Mouse (Mus musculus) stomach, postnatal 0 days (tissue): Measurements from ENCODE around the gene Anp32a. TPM values are rescaled to one million over a fixed set of nuclear protein-coding genes. Genes with fewer than 3 reads are reported as not detected.

Experiments
- ATAC-seq: fragments of 200-750 bp; cut with Nextera tagmentation; 2 replicates; pipeline ENCODE4 v1.8.0; 2017; ENCODE audit not compliant: low FRiP score, low TSS enrichment
- DNase-seq: peaks from one replicate; pipeline ENCODE4 v3.0.0-alpha.2; 2016; ENCODE audit warnings: low spot score
- H3K27ac ChIP-seq: fragments of 300-500 bp; sonication (generic); replicated peaks from 2 replicates; pipeline ENCODE4 v1.5.1; 2014; ENCODE audit warnings: mild to moderate bottlenecking, control low read depth
- H3K27me3 ChIP-seq: fragments of 300-500 bp; sonication (generic); 2 replicates; pipeline ENCODE4 v1.6.1; 2014; ENCODE audit warnings: low read length; ENCODE audit not compliant: control insufficient read depth, insufficient read depth
- H3K36me3 ChIP-seq: fragments of 300-500 bp; sonication (generic); 2 replicates; pipeline ENCODE4 v1.6.1; 2014; ENCODE audit warnings: low read length, mixed read lengths; ENCODE audit not compliant: control insufficient read depth, insufficient read depth
- H3K4me1 ChIP-seq: fragments of 300-500 bp; sonication (generic); replicated peaks from 2 replicates; pipeline ENCODE4 v1.6.1; 2014; ENCODE audit warnings: antibody characterized with exemption; ENCODE audit not compliant: control insufficient read depth, insufficient read depth
- H3K4me2 ChIP-seq: fragments of 300-500 bp; sonication (generic); replicated peaks from 2 replicates; pipeline ENCODE4 v1.6.1; 2014; ENCODE audit warnings: low read depth, mild to moderate bottlenecking, control low read depth, moderate library complexity
- H3K4me3 ChIP-seq: fragments of 300-500 bp; sonication (generic); 2 replicates; pipeline ENCODE4 v1.5.1; 2014; ENCODE audit warnings: low read depth, low read length, control low read depth
- H3K9ac ChIP-seq: fragments of 300-500 bp; sonication (generic); 2 replicates; pipeline ENCODE4 v1.6.1; 2014; ENCODE audit warnings: mild to moderate bottlenecking, low read length, control low read depth, mixed read lengths
- H3K9me3 ChIP-seq: fragments of 300-500 bp; sonication (generic); 2 replicates; pipeline ENCODE4 v1.6.1; 2016; ENCODE audit warnings: low read length; ENCODE audit not compliant: control insufficient read depth
- CTCF ChIP-seq: IDR thresholded peaks from 2 replicates; pipeline ENCODE4 v1.5.1; 2016; ENCODE audit warnings: antibody characterized with exemption, low read depth, mild to moderate bottlenecking, moderate library complexity
- EP300 ChIP-seq: optimal IDR thresholded peaks from 2 replicates; pipeline ENCODE3; 2016; ENCODE audit warnings: antibody characterized with exemption
- WGBS: fragments of 180-500 bp; shearing (Covaris S2); extraction: QIAGEN DNeasy Blood & Tissue Kit; methylation state at CpG from one replicate; pipeline ENCODE4 v1.1.7; 2014; 5-methylcytosine and 5-hydroxymethylcytosine counted together
- polyA plus RNA-seq: library from polyadenylated mRNA; unstranded; fragments of >200 nt; fragmentation: Nextera tagmentation; extraction: Ambion mirVana; gene quantifications from 2 replicates; pipeline ENCODE4 v1.2.1, GENCODE M21; 2015

The Anp32a gene
- polyA plus RNA-seq, 1 experiment from 2014 or later = 89.9 TPM

- peak overlapping the region; percentile 99 for H3K27ac ChIP-seq
- under 1% methylated on average over 26 of the region's 26 CpGs for WGBS
- peak overlapping the region; percentile 98 for H3K4me2 ChIP-seq
- peaks cover 10% of the 10 kb centered on the region; the same call in 1 of the 2 replicates for H3K4me1 ChIP-seq
- H3K27me3 ChIP-seq = no peaks in the 10 kb centered on the region
- peak overlapping the region; percentile 97 for H3K9ac ChIP-seq
- TF ChIP-seq EP300 (no peak), CTCF (peak; percentile 24; the same call in 1 of the 2 replicates)
- H3K4me3 ChIP-seq = peak overlapping the region; percentile 89
- H3K9me3 ChIP-seq = no peaks in the 10 kb centered on the region
- peak; percentile 75 for DNase-seq
- H3K36me3 ChIP-seq = no peaks in the 10 kb centered on the region
- peak; percentile 22 for ATAC-seq
Measured at GRCm38 (mm10) chr9:62344545-62344944, 3.5 kb downstream of the Anp32a start.

DNA sequence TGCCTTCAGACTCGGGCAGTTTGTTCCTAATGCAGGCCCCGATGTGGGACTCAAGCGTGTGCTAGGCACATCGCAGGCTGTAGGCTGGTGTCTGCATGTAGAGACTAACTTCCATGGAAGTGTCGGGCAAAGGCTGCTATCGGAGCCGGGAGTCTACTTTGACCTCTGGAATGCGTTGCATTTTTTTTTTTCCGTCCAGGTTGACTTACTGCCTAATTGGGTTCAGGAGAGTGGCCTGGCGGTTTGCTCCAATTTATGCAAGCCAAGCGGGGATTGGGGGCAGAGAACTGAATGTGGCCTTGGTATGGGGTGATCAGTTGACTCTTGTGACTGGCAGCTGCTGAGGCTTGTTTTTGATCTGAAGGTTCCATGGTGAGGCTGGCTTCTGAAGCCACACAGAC is 4.0 kb downstream of the Anp32a start:
- peak overlapping the region; percentile 97 for H3K9ac ChIP-seq
- 23% methylated on average over 11 of the region's 11 CpGs for WGBS
- H3K9me3 ChIP-seq = no peaks in the 10 kb centered on the region
- no peaks in the 10 kb centered on the region for H3K36me3 ChIP-seq
- H3K27me3 ChIP-seq = no peaks in the 10 kb centered on the region
- ATAC-seq (no peak), DNase-seq (no peak)
- peak overlapping the region; percentile 98 for H3K4me2 ChIP-seq
- H3K27ac ChIP-seq = peak overlapping the region; percentile 99
- H3K4me3 ChIP-seq = peak overlapping the region; percentile 89
- no peak for TF ChIP-seq EP300
- TF ChIP-seq CTCF = no peak
- peaks cover 10% of the 10 kb centered on the region; the same call in 1 of the 2 replicates for H3K4me1 ChIP-seq

- Histone ChIP-seq H3K36me3 (no peaks in the 10 kb centered on the region), H3K27me3 (no peaks in the 10 kb centered on the region), H3K4me1 (peaks cover 10% of the 10 kb centered on the region; the same call in 1 of the 2 replicates), H3K9me3 (no peaks in the 10 kb centered on the region), H3K27ac (peak overlapping the region; percentile 99), H3K4me2 (peak overlapping the region; percentile 98), H3K4me3 (peak overlapping the region; percentile 89), H3K9ac (no peak overlapping the region)
- 39% methylated on average over 9 of the region's 9 CpGs for WGBS
- no peak for TF ChIP-seq CTCF
- TF ChIP-seq EP300 = no peak
- ATAC-seq (no peak), DNase-seq (no peak)
Measured at GRCm38 (mm10) chr9:62345633-62346387, 4.7 kb downstream of the Anp32a start.

DNA sequence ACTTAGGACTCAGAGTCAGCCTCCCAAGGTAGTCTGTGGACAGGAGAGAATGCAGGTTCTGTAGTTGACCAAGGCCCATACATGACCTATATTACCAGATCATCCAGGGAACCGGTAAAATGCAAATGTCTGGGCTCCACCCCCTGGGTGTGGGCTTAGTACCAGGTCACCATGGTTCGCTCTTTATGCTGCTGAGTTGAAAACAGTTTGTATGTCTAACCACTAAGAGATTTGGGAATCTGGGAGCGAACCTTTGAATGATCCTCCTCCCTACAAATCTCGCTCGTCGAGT is 5.2 kb downstream of the Anp32a start:
- TF ChIP-seq CTCF (no peak), EP300 (no peak)
- DNase-seq = peak; percentile 58
- H3K27me3 ChIP-seq = no peaks in the 10 kb centered on the region
- no peak for ATAC-seq
- 53% methylated on average over 6 of the region's 6 CpGs for WGBS
- H3K4me3 ChIP-seq = no peak overlapping the region
- peak overlapping the region; percentile 9; the same call in 1 of the 2 replicates for H3K4me2 ChIP-seq
- no peaks in the 10 kb centered on the region for H3K9me3 ChIP-seq
- no peaks in the 10 kb centered on the region for H3K36me3 ChIP-seq
- H3K9ac ChIP-seq = no peak overlapping the region
- H3K4me1 ChIP-seq = peaks cover 11% of the 10 kb centered on the region; the same call in 1 of the 2 replicates
- H3K27ac ChIP-seq = no peak overlapping the region

DNA sequence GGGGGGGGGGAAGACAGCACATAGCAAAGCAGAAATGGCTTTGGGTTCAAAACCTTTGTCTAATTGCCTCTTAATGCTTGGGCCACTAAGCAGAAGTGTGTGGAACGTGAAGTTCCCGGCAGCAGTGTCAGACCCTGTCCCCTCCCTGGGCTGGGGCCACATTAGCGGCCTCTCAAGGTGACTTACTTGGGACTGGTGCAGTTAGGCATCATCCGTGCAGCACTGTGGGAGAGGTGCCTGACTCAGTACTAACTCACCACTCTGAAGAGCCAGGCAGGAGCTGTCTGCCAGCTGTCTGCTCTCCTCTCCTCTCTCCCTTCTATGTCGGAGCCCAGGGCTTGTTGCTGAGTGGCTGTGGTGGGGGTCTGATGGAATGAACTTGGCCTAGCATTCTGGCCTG is 6.1 kb downstream of the Anp32a start:
- H3K27ac ChIP-seq = no peak overlapping the region
- no peak overlapping the region for H3K4me2 ChIP-seq
- H3K4me3 ChIP-seq = no peak overlapping the region
- no peak for TF ChIP-seq EP300
- no peak for TF ChIP-seq CTCF
- H3K27me3 ChIP-seq = no peaks in the 10 kb centered on the region
- no peaks in the 10 kb centered on the region for H3K36me3 ChIP-seq
- no peak overlapping the region for H3K9ac ChIP-seq
- ATAC-seq (no peak), DNase-seq (no peak)
- WGBS = 74% methylated on average over 5 of the region's 5 CpGs
- no peaks in the 10 kb centered on the region for H3K9me3 ChIP-seq
- peaks cover 12% of the 10 kb centered on the region; the same call in 1 of the 2 replicates for H3K4me1 ChIP-seq

- Histone ChIP-seq H3K27me3 (no peaks in the 10 kb centered on the region), H3K27ac (no peak overlapping the region), H3K9me3 (no peaks in the 10 kb centered on the region), H3K9ac (no peak overlapping the region), H3K4me3 (no peak overlapping the region), H3K4me2 (no peak overlapping the region), H3K4me1 (peaks cover 12% of the 10 kb centered on the region; the same call in 1 of the 2 replicates), H3K36me3 (no peaks in the 10 kb centered on the region)
- 72% methylated on average over 10 of the region's 10 CpGs for WGBS
- TF ChIP-seq CTCF (no peak), EP300 (no peak)
- no peak for ATAC-seq
- no peak for DNase-seq
Measured at GRCm38 (mm10) chr9:62348050-62348449, 7.0 kb downstream of the Anp32a start.
